Mouse (Mus musculus): ENCODE data around the gene Cyp27b1. TPM values are rescaled to one million over a fixed set of nuclear protein-coding genes. Genes with fewer than 3 reads are reported as not detected.
"Not testable (repeated sequence)": the region's sequence is repeated elsewhere in the genome, so short reads cannot be mapped to it uniquely, and the experiment has no call there.

The Cyp27b1 gene
- polyA plus RNA-seq, 1 experiment = not detected

DNA sequence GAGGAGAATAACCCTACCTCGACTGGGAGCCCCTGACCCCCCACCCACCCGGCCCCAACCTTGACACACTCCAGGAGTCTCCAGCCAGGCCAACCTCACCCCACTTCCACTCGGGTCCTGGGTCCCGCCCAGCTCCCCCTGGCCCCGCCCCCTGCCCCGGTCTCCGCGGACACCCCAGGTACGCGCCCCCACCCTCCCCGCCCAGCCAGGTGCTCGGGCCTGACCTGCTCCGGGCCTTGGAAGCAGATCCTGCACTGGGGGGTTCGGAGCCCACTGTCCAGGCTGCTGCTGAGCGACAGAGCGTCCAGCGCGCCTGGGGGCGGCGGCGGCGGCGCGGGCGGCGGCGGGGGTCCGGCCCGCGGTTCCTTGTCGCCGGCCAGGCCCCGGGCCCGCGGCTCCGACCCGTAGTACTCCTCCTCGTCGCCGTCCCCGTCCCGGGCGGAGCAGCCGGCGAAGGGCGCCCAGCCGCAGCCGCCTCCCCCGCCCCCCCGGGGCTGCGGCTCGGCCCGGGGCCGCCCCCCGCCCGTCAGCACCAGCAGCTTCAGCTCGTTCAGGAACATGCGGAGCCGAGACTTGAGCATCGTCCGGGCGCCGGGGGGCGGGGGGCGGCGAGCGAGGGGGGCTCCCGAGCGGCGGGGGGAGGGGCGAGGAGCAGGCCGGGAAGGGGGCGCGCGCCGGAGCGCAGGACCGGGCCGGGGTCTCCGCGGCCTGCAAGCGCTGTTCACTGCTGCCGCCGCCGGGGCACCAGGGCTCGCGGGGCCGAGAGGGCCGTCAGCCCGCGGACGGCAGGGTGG lies 11.3 kb downstream of the Cyp27b1 start:
- H3K27me3 ChIP-seq (ENCODE audit: control insufficient read depth) = peaks cover 87% of the 10 kb centered on the region
- TF ChIP-seq TAL1 (IDR thresholded peaks at IDR 0.05; ENCODE audit: low read length) (no peak), GATA1 (IDR thresholded peaks at IDR 0.05; ENCODE audit: low read length) (no peak)
- H3K4me3 ChIP-seq (replicated peaks) = peak overlapping the region; percentile 47

DNA sequence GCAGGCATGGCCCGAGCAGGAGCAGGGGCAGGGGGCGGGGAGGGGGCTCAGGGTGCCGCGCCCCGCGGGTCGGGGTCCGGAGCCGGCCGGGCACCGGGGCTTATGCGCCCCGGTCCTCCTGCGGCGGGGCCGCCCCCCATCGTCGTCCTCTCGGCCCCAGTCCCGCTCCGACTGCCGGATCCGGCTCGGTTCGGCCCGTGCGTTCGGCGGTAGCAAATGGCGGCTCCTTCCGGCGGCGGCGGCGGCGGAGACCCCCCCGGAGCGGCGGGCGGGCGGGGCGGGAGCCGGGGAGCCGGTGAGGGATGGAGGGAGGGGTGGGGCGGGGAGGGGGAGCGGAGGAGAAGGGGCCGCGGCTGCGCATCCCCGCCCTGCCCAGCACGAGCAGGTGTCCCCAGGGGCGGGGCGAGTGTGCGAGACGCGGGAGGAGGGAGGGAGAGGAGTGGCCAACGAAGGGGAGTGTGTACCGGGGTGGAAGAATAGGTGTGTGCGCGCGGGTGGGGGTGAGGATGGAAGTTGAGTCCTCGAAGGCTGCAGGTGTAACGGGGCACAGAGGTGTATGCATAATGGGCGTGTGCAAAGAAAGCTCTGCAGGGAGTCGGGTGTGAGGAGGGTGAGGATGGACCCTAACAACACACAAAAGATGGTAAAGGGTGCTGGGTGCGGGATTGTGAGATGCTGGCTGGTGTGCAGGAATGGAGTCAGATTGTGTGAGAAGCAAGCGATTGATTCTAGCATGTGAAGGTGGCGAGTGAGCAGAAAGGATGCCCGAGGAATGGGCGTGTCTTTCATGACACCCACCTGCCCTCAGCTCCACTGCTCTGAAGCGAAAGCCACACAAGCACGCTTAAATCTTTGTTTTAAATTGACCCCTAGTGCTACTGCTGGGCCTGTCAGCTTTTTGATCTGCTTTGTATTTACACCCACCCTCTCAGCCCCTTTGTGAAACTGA lies 12.2 kb downstream of the Cyp27b1 start, which contains the start of gene March9:
Gene March9 (minus strand): TSS at position 217 of the 949 bp plus-strand sequence.
- H3K4me1 ChIP-seq (ENCODE audit: control insufficient read depth) = peaks cover 42% of the 10 kb centered on the region
- peaks cover 78% of the 10 kb centered on the region for H3K27me3 ChIP-seq (ENCODE audit: control insufficient read depth)

More for the DNA sequence above, 11.3 kb downstream of the Cyp27b1 start:
- Histone ChIP-seq H3K9me3 (ENCODE audit: control insufficient read depth, low read length) (peaks cover 4% of the 10 kb centered on the region; the same call in 1 of the 2 replicates), H3K4me1 (ENCODE audit: control insufficient read depth) (peaks cover 33% of the 10 kb centered on the region), H3K36me3 (ENCODE audit: control insufficient read depth) (peaks cover 2% of the 10 kb centered on the region)

DNA sequence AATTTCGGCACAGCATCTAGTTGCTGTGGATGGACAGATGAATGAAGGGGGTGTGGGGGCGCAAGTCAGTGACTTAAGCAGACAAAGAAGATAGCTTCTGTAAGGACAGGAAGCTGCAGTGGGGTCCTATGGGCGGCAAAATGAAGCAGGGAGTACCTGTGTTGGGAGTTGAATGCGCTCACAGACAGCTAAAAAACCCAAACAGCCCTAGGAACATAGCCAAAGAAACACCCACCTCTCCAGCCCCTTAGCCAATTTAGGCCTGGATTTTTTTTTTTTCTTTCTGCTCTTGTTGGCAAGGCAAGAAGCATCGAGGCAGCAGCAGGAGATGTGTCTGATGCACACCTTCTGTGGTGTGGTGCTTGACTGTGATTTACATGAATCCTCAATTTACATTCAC lies 13.0 kb downstream of the Cyp27b1 start:
- peaks cover 4% of the 10 kb centered on the region; the same call in 1 of the 2 replicates for H3K9me3 ChIP-seq (ENCODE audit: control insufficient read depth, low read length)
- peaks cover 19% of the 10 kb centered on the region for H3K36me3 ChIP-seq (ENCODE audit: control insufficient read depth)
- peaks cover 49% of the 10 kb centered on the region for H3K4me1 ChIP-seq (ENCODE audit: control insufficient read depth)
- TF ChIP-seq GATA1 (IDR thresholded peaks at IDR 0.05; ENCODE audit: low read length) = no peak
- TF ChIP-seq TAL1 (IDR thresholded peaks at IDR 0.05; ENCODE audit: low read length) = no peak
- H3K4me3 ChIP-seq (replicated peaks) = no peak overlapping the region
- H3K27me3 ChIP-seq (ENCODE audit: control insufficient read depth) = peaks cover 70% of the 10 kb centered on the region

More for the DNA sequence above, 12.2 kb downstream of the Cyp27b1 start, which contains the start of gene March9:
- peaks cover 11% of the 10 kb centered on the region for H3K36me3 ChIP-seq (ENCODE audit: control insufficient read depth)
- TF ChIP-seq TAL1 (IDR thresholded peaks at IDR 0.05; ENCODE audit: low read length) = no peak
- no peak for TF ChIP-seq GATA1 (IDR thresholded peaks at IDR 0.05; ENCODE audit: low read length)
- peaks cover 4% of the 10 kb centered on the region; the same call in 1 of the 2 replicates for H3K9me3 ChIP-seq (ENCODE audit: control insufficient read depth, low read length)
- peak within 1 kb of the TSS; percentile 47 for H3K4me3 ChIP-seq (replicated peaks)

DNA sequence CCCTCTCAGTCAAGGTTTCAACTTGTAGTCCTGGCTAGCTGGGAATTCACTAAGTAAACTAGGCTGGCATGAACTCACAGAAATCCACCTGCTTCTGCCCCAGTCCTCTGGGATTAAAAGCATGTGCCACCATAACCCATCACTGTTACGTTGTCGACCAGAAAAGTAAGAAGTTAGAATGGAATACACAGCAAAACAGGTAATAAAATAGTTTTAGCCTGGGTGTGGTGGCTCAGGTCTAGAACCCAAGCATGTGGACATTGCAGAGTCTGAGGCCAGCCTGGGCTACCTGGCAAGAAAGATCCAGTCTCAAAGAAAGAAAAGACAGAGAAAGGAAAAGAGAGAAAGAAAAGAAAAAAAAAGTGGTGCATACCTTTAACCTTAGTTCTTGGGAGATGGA lies 13.5 kb downstream of the Cyp27b1 start:
- H3K4me3 ChIP-seq (replicated peaks) = no peak overlapping the region
- peaks cover 51% of the 10 kb centered on the region for H3K4me1 ChIP-seq (ENCODE audit: control insufficient read depth)
- TF ChIP-seq GATA1 (IDR thresholded peaks at IDR 0.05; ENCODE audit: low read length) (no peak), TAL1 (IDR thresholded peaks at IDR 0.05; ENCODE audit: low read length) (no peak)
- peaks cover 4% of the 10 kb centered on the region; the same call in 1 of the 2 replicates for H3K9me3 ChIP-seq (ENCODE audit: control insufficient read depth, low read length)
- peaks cover 65% of the 10 kb centered on the region for H3K27me3 ChIP-seq (ENCODE audit: control insufficient read depth)
- H3K36me3 ChIP-seq (ENCODE audit: control insufficient read depth) = peaks cover 24% of the 10 kb centered on the region

DNA sequence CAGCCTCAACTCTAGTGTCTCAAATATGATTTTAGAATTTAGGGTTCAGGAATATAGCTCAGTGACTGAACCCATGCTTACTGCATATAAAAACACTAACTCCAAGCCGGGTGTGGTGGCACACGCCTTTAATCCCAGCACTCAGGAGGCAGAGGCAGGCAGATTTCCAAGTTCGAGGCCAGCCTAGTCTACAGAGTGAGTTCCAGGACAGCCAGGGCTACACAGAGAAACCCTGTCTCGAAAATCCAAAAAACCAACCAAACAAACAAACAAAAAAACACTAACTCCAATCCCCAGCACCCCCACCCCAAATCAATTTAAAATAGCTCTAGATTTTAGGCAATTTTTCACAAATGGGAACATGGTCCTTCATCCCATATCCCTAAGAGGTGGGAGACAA lies 14.1 kb downstream of the Cyp27b1 start:
- Histone ChIP-seq H3K4me1 (ENCODE audit: control insufficient read depth) (peaks cover 56% of the 10 kb centered on the region), H3K27me3 (ENCODE audit: control insufficient read depth) (peaks cover 61% of the 10 kb centered on the region), H3K36me3 (ENCODE audit: control insufficient read depth) (peaks cover 29% of the 10 kb centered on the region)
- not testable (repeated sequence) for H3K9me3 ChIP-seq (ENCODE audit: control insufficient read depth, low read length); H3K4me3 ChIP-seq (replicated peaks)

DNA sequence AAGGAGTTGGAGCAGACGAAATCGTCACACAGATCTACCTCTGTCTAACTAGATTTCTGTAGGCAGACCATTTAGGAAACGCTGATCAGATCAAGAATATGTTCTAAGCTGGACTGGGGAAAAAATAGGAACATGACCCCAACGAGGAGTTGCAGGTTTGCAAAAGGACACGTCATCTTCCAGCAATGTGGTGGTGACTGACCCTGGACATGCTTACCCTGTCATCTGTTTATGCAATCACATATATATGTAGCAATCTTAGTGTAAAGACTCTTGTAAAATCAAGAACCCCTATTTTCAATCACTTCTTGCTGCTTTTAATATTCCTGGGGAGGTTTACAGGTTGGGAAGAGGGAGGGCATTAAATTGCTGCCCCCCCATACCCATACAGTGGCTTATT lies 14.5 kb downstream of the Cyp27b1 start:
- H3K27me3 ChIP-seq (ENCODE audit: control insufficient read depth) = peaks cover 57% of the 10 kb centered on the region
- no peak for TF ChIP-seq TAL1 (IDR thresholded peaks at IDR 0.05; ENCODE audit: low read length)
- TF ChIP-seq GATA1 (IDR thresholded peaks at IDR 0.05; ENCODE audit: low read length) = no peak
- H3K9me3 ChIP-seq (ENCODE audit: control insufficient read depth, low read length) = peaks cover 4% of the 10 kb centered on the region; the same call in 1 of the 2 replicates
- peaks cover 33% of the 10 kb centered on the region for H3K36me3 ChIP-seq (ENCODE audit: control insufficient read depth)
- peaks cover 56% of the 10 kb centered on the region for H3K4me1 ChIP-seq (ENCODE audit: control insufficient read depth)
- no peak overlapping the region for H3K4me3 ChIP-seq (replicated peaks)

DNA sequence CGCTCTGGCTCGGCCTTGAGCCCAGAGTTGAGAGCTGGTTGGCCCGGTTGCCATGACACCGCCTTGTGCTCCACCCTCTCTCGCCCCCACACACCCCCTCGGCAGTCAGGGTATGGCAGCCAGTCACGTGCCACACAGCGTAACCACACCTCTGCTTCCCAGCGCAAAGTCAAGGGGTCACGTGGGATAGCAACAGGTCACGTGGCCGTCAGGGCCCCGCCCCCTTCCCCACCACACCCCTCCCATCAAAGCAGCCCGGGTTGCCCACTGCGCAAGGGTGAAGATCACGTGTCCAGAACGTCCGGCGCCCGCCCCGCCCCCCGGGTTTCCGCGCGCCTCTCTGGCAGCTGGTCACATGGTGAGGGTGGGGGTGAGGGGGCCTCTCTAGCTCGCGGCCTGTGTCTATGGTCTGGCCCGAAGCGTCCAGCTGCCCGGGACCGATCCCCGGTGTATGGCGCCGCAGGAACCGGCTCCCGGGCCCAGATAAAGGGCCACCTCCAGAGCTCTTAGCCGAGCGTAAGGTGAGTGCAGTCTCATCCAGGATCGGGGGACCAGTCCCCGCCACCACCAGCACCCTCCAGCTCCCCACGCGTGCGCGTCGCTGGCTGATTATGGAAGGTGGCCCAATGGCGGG lies 15.3 kb downstream of the Cyp27b1 start, which contains the start of gene Cdk4:
Gene Cdk4 (plus strand): TSS at position 296 of the 634 bp plus-strand sequence.
- Histone ChIP-seq H3K4me3 (replicated peaks) (peak within 1 kb of the TSS; percentile 80), H3K9me3 (ENCODE audit: control insufficient read depth, low read length) (peaks cover 4% of the 10 kb centered on the region; the same call in 1 of the 2 replicates), H3K27me3 (ENCODE audit: control insufficient read depth) (peaks cover 48% of the 10 kb centered on the region), H3K4me1 (ENCODE audit: control insufficient read depth) (peaks cover 57% of the 10 kb centered on the region), H3K36me3 (ENCODE audit: control insufficient read depth) (peaks cover 42% of the 10 kb centered on the region)
- TF ChIP-seq TAL1 (IDR thresholded peaks at IDR 0.05; ENCODE audit: low read length) (no peak), GATA1 (IDR thresholded peaks at IDR 0.05; ENCODE audit: low read length) (no peak)
